Mouse (Mus musculus) bone marrow macrophage, adult 2 months (primary cell): ENCODE measurements around the gene Sgsm3. TPM values are rescaled to one million over a fixed set of nuclear protein-coding genes. Genes with fewer than 3 reads are reported as not detected.
"Not testable (repeated sequence)": the region's sequence is repeated elsewhere in the genome, so short reads cannot be mapped to it uniquely, and the experiment has no call there.

Experiments used
- H3K27ac ChIP-seq: 2 replicates; pipeline ENCODE4 v1.5.1; 2012; ENCODE audit warnings: low read depth, low read length; ENCODE audit not compliant: insufficient read depth
- H3K4me1 ChIP-seq: 2 replicates; pipeline ENCODE4 v1.6.1; 2012; ENCODE audit warnings: low read length; ENCODE audit not compliant: control insufficient read depth, insufficient read depth
- H3K4me3 ChIP-seq: 2 replicates; pipeline ENCODE4 v1.5.1; 2012; ENCODE audit warnings: mild to moderate bottlenecking, low read length, moderate library complexity; ENCODE audit not compliant: insufficient read depth
- CTCF ChIP-seq: IDR thresholded peaks from 2 replicates; pipeline ENCODE4 v1.5.1; 2012; ENCODE audit warnings: low read depth, mild to moderate bottlenecking, low read length, moderate library complexity
- POLR2A ChIP-seq: IDR thresholded peaks from 2 replicates; pipeline ENCODE4 v1.6.1; 2012; ENCODE audit warnings: mild to moderate bottlenecking, low read depth, low read length, borderline replicate concordance
- polyA plus RNA-seq: library from polyadenylated mRNA; stranded (reverse); fragments of >200 nt; gene quantifications from 2 replicates; pipeline ENCODE4 v1.2.4, GENCODE M21; 2012; ENCODE audit not compliant: missing spikeins, insufficient read depth, insufficient read length

Gene Sgsm3
- 9.8 and 13.2 TPM in 2 replicates for polyA plus RNA-seq

DNA sequence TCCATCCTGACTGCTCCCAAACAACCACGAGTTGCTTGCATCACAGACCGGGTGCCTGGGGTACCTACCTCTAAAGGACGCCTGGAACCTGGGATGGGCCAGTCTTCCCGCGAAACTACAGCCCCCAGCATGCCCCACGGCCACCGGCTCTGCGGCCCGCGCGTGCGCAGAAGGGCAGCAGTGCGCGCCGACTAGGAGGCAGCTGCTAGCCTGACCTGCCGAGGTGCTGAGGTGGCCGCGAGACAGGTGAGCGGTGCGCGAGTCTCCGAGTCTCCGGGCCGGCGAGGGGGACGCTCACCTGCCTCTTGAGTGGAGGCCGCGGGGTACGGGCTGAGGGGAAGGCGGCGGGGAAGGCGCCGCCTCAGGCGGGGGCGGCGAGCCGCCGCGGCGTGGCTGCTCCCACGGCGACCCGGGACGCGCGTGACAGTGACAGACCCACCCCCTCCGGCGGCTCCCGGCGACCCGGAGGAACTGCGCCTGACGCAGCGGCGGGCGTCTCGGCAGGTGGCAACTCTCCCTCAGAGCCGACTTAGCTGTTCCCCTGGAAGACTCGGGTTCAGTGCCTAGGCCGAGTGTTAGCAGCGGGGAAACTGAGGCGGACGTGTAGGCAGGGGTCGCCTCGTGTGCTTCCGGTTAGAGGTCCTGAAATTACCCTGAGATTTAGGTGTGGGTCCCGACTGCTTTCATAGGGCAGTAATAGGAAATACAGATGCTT is at the start of gene Sgsm3:
TSS of gene Sgsm3 (plus strand) at position 146 of the 715 bp plus-strand sequence.
- TF ChIP-seq POLR2A (no peak), CTCF (no peak)
- H3K4me3 ChIP-seq, result peak within 1 kb of the TSS; percentile 89
- peaks cover 19% of the 10 kb centered on the region for H3K4me1 ChIP-seq
- H3K27ac ChIP-seq, result no peak within 1 kb of the TSS

DNA sequence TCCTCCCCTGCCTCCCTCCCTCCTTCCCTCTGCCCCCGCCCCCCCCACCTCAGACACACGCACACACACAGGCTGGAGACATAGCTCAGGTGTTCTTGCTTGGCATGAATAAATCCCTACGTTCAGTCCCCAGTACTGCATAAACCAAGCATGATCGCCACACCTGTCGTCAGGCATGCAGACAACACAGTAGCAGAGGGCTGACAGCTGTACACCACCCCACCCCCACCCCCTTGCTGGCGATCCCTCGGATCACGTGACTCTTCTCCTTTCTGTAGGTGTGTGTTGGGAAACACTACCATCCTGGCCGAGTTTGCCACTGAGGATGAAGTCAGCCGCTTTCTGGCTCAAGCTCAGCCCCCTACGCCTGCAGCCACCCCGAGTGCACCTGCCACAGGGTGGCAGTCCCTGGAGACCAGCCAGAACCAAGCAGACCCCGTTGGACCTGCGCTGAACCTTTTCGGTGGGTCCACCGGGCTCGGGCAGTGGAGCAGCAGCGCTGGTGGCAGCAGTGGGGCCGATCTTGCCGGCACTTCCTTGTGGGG is 48.7 kb upstream of the Sgsm3 start:
- Histone ChIP-seq H3K4me3 (no peak overlapping the region), H3K4me1 (no peaks in the 10 kb centered on the region), H3K27ac (no peak overlapping the region)
- TF ChIP-seq POLR2A (no peak), CTCF (no peak)

DNA sequence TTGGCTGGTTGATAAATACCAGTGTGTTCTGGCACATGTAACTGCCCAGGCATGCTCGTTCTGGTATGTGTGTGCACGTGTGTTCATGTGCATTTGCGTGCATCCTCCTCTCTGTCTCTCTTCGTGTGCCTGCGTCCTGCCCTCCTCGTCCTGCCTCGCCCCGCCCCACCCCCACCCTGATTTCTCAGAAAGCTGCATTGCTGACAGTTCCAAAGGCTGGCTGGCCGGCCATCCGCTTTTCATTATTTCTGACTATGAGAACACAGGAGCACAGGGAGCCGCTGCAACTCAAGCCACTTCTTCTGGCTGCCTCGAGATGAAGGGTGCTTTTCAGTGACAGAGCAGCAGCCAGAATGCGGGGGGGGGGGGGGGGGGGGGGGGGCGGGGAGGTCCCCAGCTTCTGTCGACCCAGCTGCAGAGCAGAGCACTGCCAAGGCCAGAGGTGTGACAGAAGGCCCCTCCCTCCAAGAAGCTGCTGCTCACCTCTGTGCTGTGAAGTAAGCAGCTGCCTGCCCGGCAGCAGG is 47.5 kb upstream of the Sgsm3 start:
- no peak overlapping the region for H3K27ac ChIP-seq
- H3K4me3 ChIP-seq, result no peak overlapping the region
- TF ChIP-seq POLR2A (no peak), CTCF (no peak)
- H3K4me1 ChIP-seq, result no peaks in the 10 kb centered on the region

DNA sequence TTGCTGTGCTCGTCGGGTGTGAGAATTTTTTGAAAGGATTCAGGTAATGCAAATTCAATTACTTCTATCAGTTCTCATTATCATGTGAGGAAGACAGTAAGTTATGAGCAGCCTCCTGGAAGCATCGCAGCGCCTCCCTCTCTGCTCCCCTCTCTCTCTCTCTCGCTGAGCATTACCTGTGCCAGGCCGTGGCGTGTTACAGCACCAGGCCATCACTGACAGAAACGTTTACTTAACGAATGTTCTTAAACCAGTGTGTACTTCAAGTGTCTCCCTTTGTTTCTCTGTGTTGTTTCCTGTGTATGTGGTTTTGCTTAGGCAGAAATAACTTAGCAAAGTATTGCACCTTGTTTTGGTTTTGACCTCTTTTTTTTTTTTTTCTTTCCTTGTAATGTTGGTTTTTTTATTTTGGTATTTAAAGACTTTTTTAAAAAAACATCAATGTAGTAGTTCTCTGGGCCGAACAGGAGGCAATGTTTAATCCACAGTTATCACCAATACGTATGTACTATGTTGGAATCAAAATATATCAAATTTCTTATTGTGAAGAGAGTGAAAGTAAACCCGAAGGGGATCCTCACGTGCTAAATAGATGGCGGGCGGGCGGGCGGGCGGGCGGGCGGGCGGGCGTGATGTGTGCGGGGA is 46.8 kb upstream of the Sgsm3 start:
- H3K4me3 ChIP-seq, H3K4me1 ChIP-seq, H3K27ac ChIP-seq: not testable (repeated sequence)

DNA sequence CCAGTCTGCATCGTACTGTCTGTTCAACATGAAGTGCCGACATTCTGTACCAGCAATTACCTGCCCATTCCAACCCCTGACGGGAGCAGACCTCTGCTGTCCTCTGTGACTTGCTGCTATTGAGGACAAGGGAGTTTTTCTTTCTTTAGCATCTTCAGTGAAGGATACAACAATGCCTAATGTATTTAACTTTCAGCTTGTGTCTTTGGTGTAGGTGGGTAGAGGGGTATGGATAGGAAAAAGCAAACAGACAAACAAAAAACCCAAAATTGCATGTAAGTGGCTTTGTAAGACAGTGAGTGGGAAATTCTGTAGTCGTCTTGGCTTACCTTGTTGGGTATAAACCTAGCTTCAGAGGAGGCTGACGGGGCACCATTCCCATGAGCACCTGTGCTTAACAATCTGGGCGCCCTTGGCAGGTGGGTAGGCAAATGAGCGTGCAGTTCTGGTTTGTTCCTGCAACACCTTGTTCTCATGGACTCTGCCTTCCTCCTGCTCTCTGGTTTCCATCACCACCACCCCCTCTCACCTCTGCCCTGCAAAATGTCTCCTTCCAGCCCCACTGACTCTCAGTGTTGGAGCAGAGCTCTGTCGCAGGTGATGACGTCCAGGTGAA is 46.1 kb upstream of the Sgsm3 start:
- H3K4me3 ChIP-seq, result no peak overlapping the region
- H3K27ac ChIP-seq, result no peak overlapping the region
- no peaks in the 10 kb centered on the region for H3K4me1 ChIP-seq
- no peak for TF ChIP-seq CTCF
- no peak for TF ChIP-seq POLR2A

DNA sequence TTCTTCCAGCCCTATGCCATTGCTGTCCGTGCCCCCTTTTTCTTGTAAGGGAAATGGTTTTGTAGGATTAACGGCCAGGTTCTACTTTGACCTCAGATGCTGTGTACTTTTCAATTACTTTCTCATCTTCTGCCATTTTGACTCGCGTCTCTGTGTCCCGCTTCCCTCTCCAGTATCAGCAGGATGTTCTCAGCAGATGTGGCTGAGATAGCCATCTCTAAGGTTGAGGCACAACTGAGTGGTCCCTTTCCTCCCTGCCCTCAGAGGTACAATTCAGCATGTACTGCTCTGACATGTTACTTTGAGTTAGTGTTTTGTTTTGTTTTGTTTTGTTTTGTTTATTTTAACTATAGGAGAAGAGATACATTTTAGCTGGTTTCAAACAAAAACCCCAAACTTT is 42.7 kb upstream of the Sgsm3 start:
- no peak for TF ChIP-seq POLR2A
- TF ChIP-seq CTCF, result no peak
- H3K27ac ChIP-seq, result no peak overlapping the region
- H3K4me1 ChIP-seq, result no peaks in the 10 kb centered on the region
- no peak overlapping the region for H3K4me3 ChIP-seq

DNA sequence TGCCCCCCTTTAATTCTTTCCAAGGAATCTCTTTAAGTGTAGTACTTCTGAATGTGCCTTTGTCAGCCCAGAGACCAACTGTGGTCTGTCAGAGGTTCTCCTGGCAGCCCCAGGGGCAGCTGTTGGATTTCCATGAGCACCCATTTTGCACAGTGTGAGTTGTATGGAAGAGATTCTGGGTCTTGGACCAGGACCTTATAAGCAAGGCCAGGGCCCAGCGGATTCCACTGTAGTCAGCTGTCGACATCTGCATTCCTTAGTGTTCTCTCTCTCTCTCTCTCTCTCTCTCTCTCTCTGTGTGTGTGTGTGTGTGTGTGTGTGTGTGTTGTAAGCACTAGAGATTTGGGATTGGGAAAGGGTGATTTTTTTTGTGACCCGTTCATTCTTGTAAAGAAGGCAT is 40.9 kb upstream of the Sgsm3 start:
- Histone ChIP-seq H3K4me3 (no peak overlapping the region), H3K27ac (no peak overlapping the region), H3K4me1 (no peaks in the 10 kb centered on the region)
- no peak for TF ChIP-seq POLR2A
- no peak for TF ChIP-seq CTCF

DNA sequence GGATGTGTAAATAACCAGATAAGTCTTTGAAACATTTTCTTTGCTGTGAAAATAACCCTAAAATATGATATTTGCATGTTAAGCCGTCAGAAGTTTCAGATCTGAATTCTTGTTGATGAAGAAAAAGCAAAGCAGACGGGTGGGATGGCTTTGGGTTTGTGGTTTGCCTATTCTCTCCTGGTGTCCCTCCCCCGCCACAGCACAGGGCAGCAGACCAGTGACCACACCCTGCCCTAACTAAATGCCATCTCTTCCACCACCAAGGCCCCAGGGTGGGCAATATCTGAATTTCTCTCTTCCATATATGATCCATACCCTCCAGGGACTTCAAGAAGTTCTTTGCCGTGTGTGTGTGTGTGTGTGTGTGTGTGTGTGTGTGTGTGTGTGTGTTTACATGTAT is 39.0 kb upstream of the Sgsm3 start:
- Histone ChIP-seq H3K4me1 (no peaks in the 10 kb centered on the region), H3K27ac (no peak overlapping the region), H3K4me3 (no peak overlapping the region)
- TF ChIP-seq POLR2A (no peak), CTCF (no peak)

DNA sequence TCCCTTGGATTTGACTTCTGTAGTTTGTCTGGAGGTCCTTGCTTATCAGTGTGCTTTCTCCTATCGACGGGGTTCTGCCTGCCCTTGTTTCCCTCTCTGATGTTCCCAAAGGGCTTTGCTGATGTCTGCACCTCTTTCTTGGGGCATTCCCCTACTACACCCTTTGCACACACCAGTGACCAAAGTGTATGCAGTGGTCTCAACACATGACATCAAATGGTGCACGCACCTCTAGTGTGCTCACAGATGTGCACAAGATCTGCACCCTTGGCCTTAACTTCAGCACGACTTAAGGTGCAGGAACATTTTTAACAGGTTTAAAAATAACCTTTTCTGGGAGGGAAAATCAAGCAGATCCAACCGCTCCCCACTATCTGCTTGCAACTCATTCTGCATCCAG is 38.2 kb upstream of the Sgsm3 start:
- H3K4me3 ChIP-seq, result no peak overlapping the region
- TF ChIP-seq POLR2A (no peak), CTCF (no peak)
- no peaks in the 10 kb centered on the region for H3K4me1 ChIP-seq
- H3K27ac ChIP-seq, result no peak overlapping the region
